Mouse (Mus musculus) thymus, postnatal 14 days (tissue): ENCODE results near the gene Gje1.

Source experiments
- DNase-seq: peaks from one replicate; pipeline ENCODE4 v3.0.0; 2021

Gje1 gene

DNA sequence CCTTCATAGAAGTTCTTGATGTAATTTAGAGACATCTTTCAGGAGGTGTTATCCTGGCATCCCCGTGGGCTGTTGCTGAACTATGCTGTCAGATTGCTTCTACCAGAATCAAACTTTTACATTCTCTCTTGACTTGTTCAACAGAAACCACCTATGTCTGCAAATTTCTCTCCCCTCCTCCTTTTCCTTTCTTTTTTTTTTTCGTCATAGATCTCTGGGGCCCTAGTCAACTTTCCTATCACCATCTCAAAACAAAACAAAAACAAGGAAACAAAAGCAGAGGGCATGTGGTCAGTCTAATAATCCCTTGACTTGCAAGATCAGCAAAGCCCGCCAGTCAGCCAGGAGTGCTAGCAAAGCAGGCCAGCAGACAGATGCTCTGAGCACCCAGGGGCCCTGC, at the start of gene Gje1:
Gje1 (minus strand) TSS at position 101 of the 400 bp plus-strand sequence.
- no peak for DNase-seq

DNA sequence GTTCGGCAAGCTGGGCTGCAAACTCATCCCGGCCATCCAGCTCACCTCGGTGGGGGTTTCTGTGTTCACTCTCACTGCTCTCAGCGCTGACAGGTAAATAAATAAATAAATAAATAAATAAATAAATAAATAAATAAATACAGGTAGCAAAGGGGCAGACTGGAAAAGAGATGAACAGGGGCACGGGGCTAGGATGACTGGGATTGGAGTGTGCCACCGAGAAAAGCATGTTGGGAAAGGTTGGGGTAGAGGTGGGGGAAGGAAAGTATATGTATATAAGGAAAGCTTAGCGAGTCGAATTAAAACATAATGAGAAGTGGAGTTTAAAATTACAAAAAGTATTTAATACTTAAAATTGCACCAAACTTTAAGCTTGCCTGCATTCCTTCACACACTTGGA, 42.6 kb upstream of the Gje1 start:
- no peak for DNase-seq

GRCm38 (mm10) chr10:14759665-14760558, 41.9 kb upstream of the Gje1 start:
- DNase-seq: no peak

DNA sequence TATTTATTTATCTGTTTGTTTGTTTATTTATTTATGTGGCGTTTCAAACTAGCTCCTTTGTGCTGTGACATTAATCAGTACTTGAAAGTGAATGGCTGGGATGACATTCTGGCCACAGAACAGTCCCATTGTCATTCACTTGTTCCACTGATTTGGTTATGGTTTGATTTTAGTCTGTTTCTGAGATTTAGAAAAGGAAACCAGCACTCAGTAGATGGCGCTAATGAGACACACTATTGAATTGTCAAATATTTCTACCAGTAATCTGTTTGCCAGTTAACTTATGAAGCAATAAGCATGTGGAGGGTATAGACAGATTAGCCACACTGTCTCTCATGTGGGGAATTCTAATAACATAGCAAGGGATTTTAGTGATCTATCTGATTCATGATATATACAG, 16.3 kb upstream of the Gje1 start:
- DNase-seq: peak; percentile 6

DNA sequence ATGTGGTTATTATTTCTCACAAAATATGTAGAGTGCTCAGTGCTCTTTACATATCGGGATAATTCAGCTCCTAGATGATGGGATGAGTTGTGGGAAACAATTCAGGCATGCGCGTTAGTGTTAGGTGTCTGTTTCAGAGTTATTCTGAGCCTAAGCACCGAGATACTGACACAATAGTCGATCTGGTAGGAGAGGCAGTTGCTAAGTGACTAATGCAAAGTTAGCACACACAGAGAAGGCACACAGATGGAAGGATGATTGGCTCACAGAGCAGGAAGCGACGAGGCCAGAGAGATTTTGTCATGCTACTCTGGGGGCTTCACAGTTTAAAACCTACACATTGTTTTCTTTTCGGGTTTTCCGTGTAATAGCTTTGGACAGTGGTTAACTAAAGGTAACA, 7.7 kb upstream of the Gje1 start:
- no peak for DNase-seq

DNA sequence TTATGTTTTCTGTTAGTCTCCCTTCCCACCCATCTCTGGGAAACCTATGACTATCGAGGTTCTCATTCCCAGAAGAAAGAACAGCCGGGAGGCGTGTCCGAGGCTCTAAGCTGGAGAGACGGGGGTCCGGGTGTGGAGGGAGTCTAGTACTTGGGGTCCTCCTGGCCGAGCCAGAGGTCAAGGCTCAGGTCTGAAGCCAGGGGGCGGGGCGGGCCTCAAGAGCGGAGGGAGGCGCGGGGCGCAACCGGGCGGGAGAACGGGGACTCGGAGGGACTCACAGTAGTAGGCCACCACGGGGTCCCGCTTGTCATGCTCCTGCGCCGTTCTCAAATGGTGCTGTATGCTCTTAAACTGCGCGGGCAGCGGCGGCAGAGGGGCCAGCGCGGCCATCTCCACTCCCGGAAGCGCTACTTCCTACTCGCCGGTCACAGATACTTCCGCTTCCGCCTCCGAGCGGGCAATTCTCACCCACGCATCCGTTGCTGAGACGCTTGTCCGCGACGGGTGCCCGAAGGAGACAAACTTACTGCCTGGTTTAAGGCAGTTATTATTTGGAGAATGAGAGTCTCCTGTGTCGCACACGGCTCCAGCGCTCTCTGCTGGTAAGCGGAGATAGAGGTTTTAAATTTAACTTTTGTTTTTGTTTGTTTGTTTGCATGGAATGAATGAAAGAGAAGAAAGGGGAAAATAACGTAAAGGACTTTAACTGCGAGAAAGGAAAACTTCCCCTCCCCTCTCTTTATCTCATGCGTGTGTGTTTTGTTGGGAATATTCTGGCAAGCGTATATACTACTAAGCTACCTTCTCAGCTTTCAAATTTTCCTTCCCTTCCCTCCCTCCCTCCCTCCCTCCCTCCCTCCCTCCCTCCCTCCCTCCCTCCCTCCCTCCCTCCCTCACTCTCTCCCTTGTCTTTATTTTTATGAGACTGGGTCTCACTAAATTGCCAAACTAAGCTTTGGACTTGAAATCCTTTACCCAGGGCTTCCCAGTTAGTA, 12.6 kb downstream of the Gje1 start, which contains the start of the genes Vta1 and Nmbr:
Vta1 (minus strand) TSS at position 489 of the 995 bp plus-strand sequence.
Nmbr (plus strand) TSS at position 520 of the 995 bp plus-strand sequence.
- DNase-seq: peak; percentile 97

DNA sequence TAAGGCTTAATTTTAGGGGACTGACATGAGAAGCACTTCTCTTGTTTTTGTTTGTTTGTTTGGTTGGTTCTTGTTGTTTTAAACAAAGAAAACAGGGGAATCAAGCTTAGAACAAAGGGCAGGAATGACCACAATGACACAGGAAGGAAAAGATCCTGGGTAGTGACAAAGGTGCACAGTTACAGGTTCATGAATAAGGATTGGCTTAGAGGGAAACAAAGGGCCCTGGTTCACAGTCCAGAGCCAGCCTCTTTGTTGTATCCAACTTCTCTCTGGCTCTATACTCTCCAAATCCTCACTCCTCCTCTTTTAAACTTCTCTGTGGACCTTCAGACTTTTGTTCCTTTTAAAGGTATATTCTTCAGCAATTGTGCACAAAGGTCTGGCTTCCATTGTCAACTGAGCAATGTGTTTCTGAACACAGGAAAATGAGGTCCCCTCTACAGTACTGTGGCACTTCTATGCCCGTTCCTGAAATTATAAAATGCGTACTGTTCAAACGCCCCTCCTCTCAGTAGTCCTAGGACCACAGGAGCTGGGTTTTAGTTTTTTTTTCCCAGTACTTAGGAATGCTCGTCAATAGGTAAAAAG, 14.1 kb downstream of the Gje1 start:
- DNase-seq: no peak

- DNase-seq: no peak
Measured at GRCm38 (mm10) chr10:14703239-14703638, 14.8 kb downstream of the Gje1 start.

- no peak for DNase-seq
Measured at GRCm38 (mm10) chr10:14690349-14690748, 27.7 kb downstream of the Gje1 start.

DNA sequence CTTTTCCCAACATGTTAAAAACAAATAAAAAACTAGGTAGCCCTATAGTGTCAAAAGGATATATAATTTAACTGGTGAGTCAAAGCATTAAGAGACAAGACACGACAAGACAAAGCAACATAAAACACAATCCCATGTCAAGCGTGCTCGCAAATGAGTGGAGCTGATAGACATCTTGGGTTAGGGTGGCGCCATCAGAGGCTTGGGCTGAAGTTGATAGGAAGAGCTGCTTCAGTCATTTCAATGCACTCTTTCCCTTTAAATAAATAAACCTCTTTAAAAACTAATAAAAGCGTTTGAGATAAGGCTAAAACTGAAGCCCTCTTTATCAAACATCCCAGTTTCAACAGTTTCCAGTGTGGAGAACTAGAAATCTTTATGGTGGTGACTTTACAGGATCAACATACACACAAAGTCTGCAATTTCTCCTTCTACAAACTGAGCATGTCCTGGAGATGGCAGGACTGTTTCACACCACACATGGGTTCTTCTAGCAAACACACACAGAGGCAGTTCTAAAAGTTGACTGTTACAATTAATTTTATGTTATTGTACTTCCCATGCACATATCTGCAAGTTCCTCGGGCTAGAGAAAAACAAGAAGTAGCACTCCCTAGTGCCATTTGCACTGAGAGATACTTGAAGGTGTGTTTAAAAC, 29.1 kb downstream of the Gje1 start:
- DNase-seq: no peak

GRCm38 (mm10) chr10:14685663-14686062, 32.4 kb downstream of the Gje1 start:
- no peak for DNase-seq

DNA sequence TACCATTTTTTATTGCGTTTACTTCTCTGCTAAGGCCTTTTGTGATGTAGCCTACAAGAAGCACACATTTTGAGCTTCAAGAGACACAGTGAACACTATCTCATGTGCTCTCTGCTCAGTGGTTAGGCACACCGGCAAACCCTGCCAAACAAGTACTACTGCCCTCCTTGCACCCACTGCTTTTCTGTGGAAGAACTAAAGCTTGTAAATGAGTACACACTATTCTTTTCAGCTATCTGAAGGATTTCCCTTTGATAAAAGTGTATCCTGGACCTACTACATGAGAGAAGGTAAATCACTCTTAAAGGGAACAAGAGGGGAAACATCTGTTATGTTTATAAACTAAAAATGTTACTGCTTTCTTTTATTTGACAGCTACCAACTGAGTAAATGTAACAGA, 51.9 kb downstream of the Gje1 start:
- DNase-seq: no peak
